Mouse (Mus musculus): ENCODE measurements around the gene Camta1.

DNA sequence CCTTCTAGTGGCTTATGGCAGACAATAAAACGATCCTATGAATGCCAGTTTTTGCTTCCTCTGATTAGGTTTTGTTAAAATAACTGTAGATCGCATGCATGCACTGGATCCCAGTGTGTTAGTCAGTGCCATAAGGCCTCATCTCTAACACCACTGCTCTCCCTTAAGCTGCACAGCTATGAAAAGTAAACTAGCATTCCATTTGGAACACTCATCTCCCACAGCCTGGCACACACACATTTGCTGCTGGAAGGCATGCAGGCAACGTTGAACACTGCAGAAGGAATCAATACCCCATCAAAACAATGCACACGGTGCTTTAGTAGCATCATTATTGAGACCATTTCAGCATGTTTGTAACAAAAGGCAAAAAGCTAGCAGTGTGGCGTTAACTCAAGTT is 68.0 kb downstream of the Camta1 start:
- TF ChIP-seq CTCF (IDR thresholded peaks at IDR 0.05; ENCODE audit: borderline replicate concordance, control insufficient read depth, extremely low read depth, insufficient read depth, low read length, poor library complexity) (no peak), POLR2A (IDR thresholded peaks at IDR 0.05; ENCODE audit: control insufficient read depth, extremely low read depth, insufficient read depth, low read length, poor library complexity) (no peak)
